ENCODE assay signal across 8 mouse cellular contexts in the genomic region with DNA sequence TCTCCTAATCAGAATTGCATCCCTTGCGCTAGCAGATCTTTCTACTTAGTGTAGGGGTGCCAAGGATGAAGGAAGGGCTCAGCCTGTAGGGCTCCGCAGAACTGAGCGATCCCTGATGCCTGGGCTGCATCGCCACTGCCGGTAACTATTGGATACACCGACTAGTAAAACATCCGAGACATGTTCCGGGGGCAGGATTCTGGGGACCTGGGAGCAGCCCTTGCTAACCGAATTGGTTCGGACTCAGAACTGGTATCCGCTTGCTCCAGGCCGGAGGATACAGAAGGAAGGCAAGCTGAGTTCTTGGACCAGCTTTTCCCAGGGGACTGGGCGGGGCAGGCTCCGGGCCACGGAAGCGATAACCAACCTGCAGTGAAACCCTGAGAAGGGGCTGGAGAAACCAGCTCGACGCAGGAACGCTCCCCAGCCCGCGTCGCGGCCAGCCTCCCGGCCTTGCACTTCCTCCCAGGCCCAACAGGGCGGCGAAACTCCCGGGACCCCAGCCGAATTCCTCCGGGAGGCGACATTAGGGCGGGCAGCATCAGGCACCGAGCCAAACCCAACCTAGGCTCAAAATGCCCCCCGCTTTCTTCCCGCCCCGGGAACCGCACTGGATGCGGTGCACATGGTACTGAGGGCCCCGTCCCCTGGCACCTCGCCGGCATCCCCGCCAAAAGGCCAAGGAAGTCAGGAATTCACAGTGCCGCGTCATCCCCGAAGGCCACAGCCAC.
DNase-seq lines count a peak whose midpoint lies in the region; ATAC-seq lines count a peak whose summit lies in the region.

No protein-coding gene starts in this region.

- H3K36me3 ChIP-seq in heart, embryonic 11.5 days (ENCODE audit: control insufficient read depth, insufficient read depth, low read length): no peaks in the 10 kb centered on the region
- H3K36me3 ChIP-seq in forebrain, embryonic 16.5 days (ENCODE audit: control insufficient read depth, insufficient read depth): no peaks in the 10 kb centered on the region
- H3K36me3 ChIP-seq in midbrain, embryonic 13.5 days: no peaks in the 10 kb centered on the region

- no peak overlapping the region for H3K27ac ChIP-seq in heart, embryonic 11.5 days (ENCODE audit: low read depth, low read length)
- no peak overlapping the region for H3K27ac ChIP-seq in forebrain, embryonic 16.5 days (ENCODE audit: low read length)
- no peak overlapping the region for H3K27ac ChIP-seq in midbrain, embryonic 13.5 days

- intact Hi-C loops in heart, postnatal 25 days (cut with DNase I): no loop called here
- intact Hi-C loops in left cerebral cortex, postnatal 14 days (cut with DNase I): no loop called here

- peaks cover 95% of the 10 kb centered on the region for H3K27me3 ChIP-seq in heart, embryonic 11.5 days (ENCODE audit: control insufficient read depth, insufficient read depth, low read length)
- peaks cover 62% of the 10 kb centered on the region for H3K27me3 ChIP-seq in forebrain, embryonic 16.5 days (replicated peaks; ENCODE audit: control insufficient read depth, insufficient read depth, low read length)
- H3K27me3 ChIP-seq in midbrain, embryonic 13.5 days: peaks cover 97% of the 10 kb centered on the region

- 1% methylated on average over 44 of the region's 44 CpGs for WGBS in heart, embryonic 11.5 days (ENCODE audit: insufficient replicate concordance)
- WGBS in forebrain, embryonic 16.5 days: 1% methylated on average over 44 of the region's 44 CpGs
- 1% methylated on average over 44 of the region's 44 CpGs for WGBS in midbrain, embryonic 13.5 days

- H3K4me2 ChIP-seq in heart, embryonic 11.5 days: peak overlapping the region; percentile 59
- peak overlapping the region; percentile 34 for H3K4me2 ChIP-seq in forebrain, embryonic 16.5 days (ENCODE audit: low read length)
- H3K4me2 ChIP-seq in midbrain, embryonic 13.5 days (replicated peaks): peak overlapping the region; percentile 44

- H3K4me3 ChIP-seq in heart, embryonic 11.5 days (ENCODE audit: low read depth, low read length): peak overlapping the region; percentile 41
- H3K4me3 ChIP-seq in forebrain, embryonic 16.5 days (replicated peaks; ENCODE audit: low read length): peak overlapping the region; percentile 22
- H3K4me3 ChIP-seq in midbrain, embryonic 13.5 days (replicated peaks): peak overlapping the region; percentile 25

- ATAC-seq in heart, embryonic 11.5 days (replicated peaks; ENCODE audit: insufficient number of reproducible peaks, low FRiP score, low TSS enrichment): no peak
- ATAC-seq in forebrain, embryonic 16.5 days: no peak
- no peak for ATAC-seq in midbrain, embryonic 13.5 days

- DNase-seq in heart, postnatal 25 days (ENCODE audit: low spot score): no peak
- DNase-seq in ZHBTc4 (ENCODE audit: low read depth, low spot score): peak; percentile 90
- peak; percentile 59 for DNase-seq in kidney, postnatal 10 days
- no peak for DNase-seq in frontal cortex, postnatal 10 days (ENCODE audit: low spot score in 2 of 2)
- no peak for DNase-seq in left cerebral cortex, postnatal 14 days (ENCODE audit: low spot score in 2 of 2)

- no peak overlapping the region for H3K9ac ChIP-seq in heart, embryonic 11.5 days (ENCODE audit: low read depth, low read length)
- no peak overlapping the region for H3K9ac ChIP-seq in forebrain, embryonic 16.5 days (replicated peaks; ENCODE audit: low read depth, low read length)
- H3K9ac ChIP-seq in midbrain, embryonic 13.5 days (replicated peaks): no peak overlapping the region

- H3K9me3 ChIP-seq in heart, embryonic 11.5 days (replicated peaks; ENCODE audit: control insufficient read depth, low read length): no peaks in the 10 kb centered on the region
- no peaks in the 10 kb centered on the region for H3K9me3 ChIP-seq in forebrain, embryonic 16.5 days (ENCODE audit: control insufficient read depth, low read length)
- H3K9me3 ChIP-seq in midbrain, embryonic 13.5 days: no peaks in the 10 kb centered on the region

- peaks cover 34% of the 10 kb centered on the region for H3K4me1 ChIP-seq in heart, embryonic 11.5 days (ENCODE audit: control insufficient read depth, insufficient read depth, low read length)
- peaks cover 32% of the 10 kb centered on the region for H3K4me1 ChIP-seq in forebrain, embryonic 16.5 days (replicated peaks; ENCODE audit: control insufficient read depth, insufficient read depth, low read length)
- H3K4me1 ChIP-seq in midbrain, embryonic 13.5 days (replicated peaks): peaks cover 43% of the 10 kb centered on the region

Comparison
In these comparisons a context has a peak if more than half of its experiments do, and no peak if none do; other contexts are left out.
1. DNase-seq: peak in ZHBTc4 (single experiment) and kidney, postnatal 10 days (single experiment); none in heart, postnatal 25 days (single experiment), frontal cortex, postnatal 10 days (0 of 2) and left cerebral cortex, postnatal 14 days (0 of 2).
2. Peak in every context shown above with its lines, with median percentiles within 50 percentile points of each other: H3K4me2 ChIP-seq and H3K4me3 ChIP-seq.